Mouse (Mus musculus) 3134 (cell line): ENCODE data around the gene Ddx5.
"Not testable (repeated sequence)": the region's sequence is repeated elsewhere in the genome, so short reads cannot be mapped to it uniquely, and the experiment has no call there.

Experiments used
- DNase-seq: peaks from one replicate; pipeline ENCODE4 v3.0.0-alpha.2; 2011; ENCODE audit warnings: low spot score; ENCODE audit not compliant: insufficient read length; ENCODE audit errors: extremely low read depth

The Ddx5 gene

DNA sequence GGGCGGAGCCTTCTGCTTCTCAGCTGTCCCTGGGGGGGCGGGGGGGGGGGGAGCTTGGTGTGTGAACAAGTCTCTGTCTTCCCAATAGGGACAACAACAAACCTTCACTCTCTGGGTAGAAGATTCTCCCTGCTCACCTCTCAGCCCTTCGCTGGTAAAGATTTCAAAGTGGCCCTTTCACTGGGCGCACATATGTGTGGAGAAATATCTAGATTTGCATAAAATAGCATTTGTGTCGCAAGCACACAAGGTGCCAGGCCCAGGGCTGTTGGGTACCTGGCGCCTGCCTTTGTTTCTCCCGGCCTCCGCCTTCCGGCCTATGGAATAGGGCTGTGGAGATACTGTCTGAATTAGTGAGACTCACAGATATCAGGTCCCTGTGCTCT, 26.2 kb downstream of the Ddx5 start:
- no peak for DNase-seq

- no peak for DNase-seq
Observed at GRCm38 (mm10) chr11:106762139-106762799, 26.7 kb downstream of the Ddx5 start.

- no peak for DNase-seq
Observed at GRCm38 (mm10) chr11:106760511-106760910, 28.5 kb downstream of the Ddx5 start.

DNA sequence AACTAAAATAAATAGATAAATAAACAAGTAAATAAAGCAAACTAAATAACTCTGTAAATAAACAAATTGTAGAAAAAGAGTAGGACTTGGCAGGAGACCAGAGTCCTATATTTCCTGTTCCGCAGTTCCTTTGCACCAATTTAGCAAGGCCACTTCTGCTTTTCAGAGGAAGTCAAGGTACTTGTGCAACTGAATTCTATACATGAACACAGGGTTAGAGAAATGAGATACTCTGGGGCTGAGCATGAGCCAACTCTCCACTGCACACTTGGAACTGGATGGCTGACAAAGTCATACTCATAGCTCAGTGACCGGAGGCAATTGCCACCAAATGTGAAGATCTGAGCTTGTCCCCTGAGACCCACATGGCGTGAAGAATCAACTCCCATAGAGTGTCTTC, 30.0 kb downstream of the Ddx5 start:
- DNase-seq, result no peak

DNA sequence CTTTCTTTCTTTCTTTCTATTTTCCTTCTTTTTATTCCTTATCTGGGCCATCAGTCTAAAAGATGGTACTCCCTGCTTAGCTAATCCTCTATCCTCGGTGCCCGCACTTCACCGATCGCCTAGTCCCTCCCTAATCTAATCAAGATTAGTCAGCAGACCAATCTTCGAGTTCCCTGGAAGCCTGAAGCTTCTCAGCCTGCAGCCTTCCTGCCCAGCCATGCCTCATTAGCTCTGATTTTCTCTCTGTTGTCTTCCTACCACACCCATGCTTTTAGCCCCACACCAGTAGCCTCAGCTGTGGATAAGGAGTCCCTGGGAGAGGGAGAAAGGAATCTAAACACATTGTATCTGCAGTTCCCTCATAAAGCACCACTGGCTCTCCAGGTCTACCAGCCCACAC, 33.4 kb downstream of the Ddx5 start:
- DNase-seq, result no peak

DNA sequence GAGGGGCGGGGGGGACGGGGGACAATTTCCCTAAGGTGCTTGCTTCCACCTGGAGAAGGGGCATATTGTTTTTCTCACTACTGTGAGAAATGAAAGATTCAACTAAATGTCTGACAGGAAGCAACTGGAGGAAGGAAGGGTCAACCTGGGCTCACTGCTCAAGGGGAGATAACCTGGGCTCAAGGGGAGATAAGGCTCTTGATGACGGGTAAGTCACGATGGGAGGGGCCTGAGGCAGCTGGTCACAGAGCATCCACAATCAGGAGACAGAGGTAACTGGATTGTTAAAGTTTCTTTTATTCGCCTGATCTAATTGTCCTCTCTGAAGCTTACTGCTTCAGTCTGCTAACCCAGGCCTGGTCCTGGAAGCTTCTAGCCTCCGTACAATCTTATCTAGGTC, 35.7 kb downstream of the Ddx5 start:
- DNase-seq, result no peak

GRCm38 (mm10) chr11:106752103-106752502, 36.9 kb downstream of the Ddx5 start:
- no peak for DNase-seq

- no peak for DNase-seq
Observed at GRCm38 (mm10) chr11:106751039-106752018, 37.7 kb downstream of the Ddx5 start, which contains the start of gene Milr1. Gene Milr1 (plus strand): TSS chr11:106751226.

GRCm38 (mm10) chr11:106750121-106750751, 38.7 kb downstream of the Ddx5 start, which contains the start of gene Pecam1:
Gene Pecam1 (minus strand): TSS chr11:106750628.
- no peak for DNase-seq

GRCm38 (mm10) chr11:106749557-106750120, 39.3 kb downstream of the Ddx5 start:
- not testable (repeated sequence) for DNase-seq

GRCm38 (mm10) chr11:106744949-106745348, 44.0 kb downstream of the Ddx5 start:
- no peak for DNase-seq

- DNase-seq, result no peak
Observed at GRCm38 (mm10) chr11:106742388-106742841, 46.6 kb downstream of the Ddx5 start.

- DNase-seq, result no peak
Observed at GRCm38 (mm10) chr11:106741826-106742225, 47.2 kb downstream of the Ddx5 start.

- no peak for DNase-seq
Observed at GRCm38 (mm10) chr11:106741232-106741631, 47.8 kb downstream of the Ddx5 start.

- DNase-seq, result not testable (repeated sequence)
Observed at GRCm38 (mm10) chr11:106740724-106741123, 48.3 kb downstream of the Ddx5 start.

- no peak for DNase-seq
Observed at GRCm38 (mm10) chr11:106739116-106739515, 49.9 kb downstream of the Ddx5 start.

DNA sequence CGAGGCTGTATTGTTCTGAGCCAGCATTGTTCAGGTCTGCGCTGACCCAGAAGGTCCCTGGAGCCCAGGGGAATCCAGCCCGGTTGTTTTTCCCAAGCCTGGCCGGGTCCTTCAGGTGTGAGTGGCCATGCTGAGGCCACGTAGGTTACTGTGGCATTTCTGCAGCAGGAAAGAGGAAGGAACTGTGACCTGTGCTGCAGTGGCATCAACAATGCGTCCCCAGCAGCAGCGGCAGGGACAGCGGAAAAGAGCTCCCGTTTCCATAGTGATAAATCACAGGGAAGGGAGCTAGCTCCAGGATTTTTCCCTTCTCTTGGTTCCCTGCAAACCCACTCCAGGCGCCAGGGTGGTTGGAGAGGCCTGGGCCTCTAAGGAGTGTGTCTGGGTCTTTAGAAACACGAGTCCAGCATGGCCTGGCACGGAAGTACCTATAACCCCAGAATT, 51.8 kb downstream of the Ddx5 start:
- DNase-seq, result no peak

GRCm38 (mm10) chr11:106736614-106737013, 52.4 kb downstream of the Ddx5 start:
- no peak for DNase-seq

DNA sequence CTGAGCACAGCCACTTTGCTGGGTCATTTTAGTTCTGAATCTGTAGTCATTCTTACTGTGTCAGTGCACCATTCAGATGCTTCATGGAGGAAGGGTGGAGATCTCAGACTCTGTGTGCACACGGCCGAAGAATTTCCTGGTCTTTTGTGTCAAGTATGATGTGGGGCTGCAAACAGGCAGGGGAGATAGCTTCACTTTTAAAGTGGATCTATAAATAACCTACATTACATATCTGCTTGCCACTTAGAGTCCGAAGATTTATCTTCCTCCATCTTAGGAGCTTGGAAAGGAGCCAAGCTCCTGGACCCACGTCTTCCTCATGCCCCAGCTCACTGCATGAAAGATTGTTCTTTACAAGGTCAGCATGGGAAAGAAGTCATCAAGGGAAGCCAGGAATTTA, 58.3 kb downstream of the Ddx5 start:
- no peak for DNase-seq
